Mouse (Mus musculus) midbrain, embryonic 12.5 days (tissue): ENCODE measurements around the gene Ndufaf2. TPM values are rescaled to one million over a fixed set of nuclear protein-coding genes. Genes with fewer than 3 reads are reported as not detected.

ENCODE experiments used
- ATAC-seq: fragments of 200-750 bp; cut with Nextera tagmentation; 2 replicates; pipeline ENCODE4 v1.8.0; 2017; ENCODE audit warnings: low read depth, moderate TSS enrichment, moderate library complexity; ENCODE audit not compliant: low FRiP score
- H3K27ac ChIP-seq: fragments of 300-500 bp; sonication (generic); replicated peaks from 2 replicates; pipeline ENCODE4 v1.5.1; 2016; ENCODE audit warnings: mild to moderate bottlenecking
- H3K27me3 ChIP-seq: fragments of 300-500 bp; sonication (generic); 2 replicates; pipeline ENCODE4 v1.6.1; 2016; ENCODE audit warnings: mild to moderate bottlenecking
- H3K36me3 ChIP-seq: fragments of 300-500 bp; sonication (generic); 2 replicates; pipeline ENCODE4 v1.6.1; 2016
- H3K4me1 ChIP-seq: fragments of 300-500 bp; sonication (generic); 2 replicates; pipeline ENCODE4 v1.6.1; 2016
- H3K4me2 ChIP-seq: fragments of 300-500 bp; sonication (generic); replicated peaks from 2 replicates; pipeline ENCODE4 v1.6.1; 2016; ENCODE audit warnings: mild to moderate bottlenecking, moderate library complexity
- H3K4me3 ChIP-seq: fragments of 300-500 bp; sonication (generic); 2 replicates; pipeline ENCODE4 v1.5.1; 2016; ENCODE audit warnings: mild to moderate bottlenecking
- H3K9ac ChIP-seq: fragments of 300-500 bp; sonication (generic); replicated peaks from 2 replicates; pipeline ENCODE4 v1.6.1; 2016; ENCODE audit warnings: mild to moderate bottlenecking, moderate library complexity
- H3K9me3 ChIP-seq: fragments of 300-500 bp; sonication (generic); 2 replicates; pipeline ENCODE4 v1.6.1; 2016; ENCODE audit warnings: mild to moderate bottlenecking
- WGBS: fragments of 180-500 bp; shearing (Covaris S2); methylation state at CpG from one replicate; pipeline ENCODE4 v1.1.7; 2016; 5-methylcytosine and 5-hydroxymethylcytosine counted together
- polyA plus RNA-seq: library from polyadenylated mRNA; unstranded; fragments of >200 nt; fragmentation: Nextera tagmentation; extraction: Ambion mirVana; gene quantifications from 2 replicates; pipeline ENCODE4 v1.2.1, GENCODE M21; 2016

The Ndufaf2 gene
- polyA plus RNA-seq, 1 experiment from 2014 or later: 72.7 TPM

GRCm38 (mm10) chr13:108045646-108046045 is 112.8 kb downstream of the Ndufaf2 start:
- 88% methylated on average over 3 of the region's 3 CpGs for WGBS
- H3K27ac ChIP-seq: no peak overlapping the region
- no peak overlapping the region for H3K4me3 ChIP-seq
- no peak overlapping the region for H3K9ac ChIP-seq
- peaks cover 6% of the 10 kb centered on the region; the same call in 1 of the 2 replicates for H3K36me3 ChIP-seq
- peaks cover 8% of the 10 kb centered on the region for H3K27me3 ChIP-seq
- H3K9me3 ChIP-seq: no peaks in the 10 kb centered on the region
- no peak for ATAC-seq
- no peak overlapping the region for H3K4me2 ChIP-seq
- H3K4me1 ChIP-seq: peaks cover 33% of the 10 kb centered on the region

- Histone ChIP-seq H3K9me3 (no peaks in the 10 kb centered on the region), H3K4me1 (peaks cover 39% of the 10 kb centered on the region), H3K27me3 (peaks cover 12% of the 10 kb centered on the region), H3K4me2 (peak within 1 kb of the TSS; percentile 63), H3K36me3 (peaks cover 6% of the 10 kb centered on the region; the same call in 1 of the 2 replicates), H3K27ac (peak within 1 kb of the TSS; percentile 75), H3K4me3 (peak within 1 kb of the TSS; percentile 69), H3K9ac (peak within 1 kb of the TSS; percentile 87)
- peak; percentile 97 for ATAC-seq
- under 1% methylated on average over 71 of the region's 71 CpGs for WGBS
Measured at GRCm38 (mm10) chr13:108044222-108044941, 114.0 kb downstream of the Ndufaf2 start, which contains the start of gene Smim15. TSS of gene Smim15 (plus strand) at chr13:108044446.

- Histone ChIP-seq H3K9me3 (no peaks in the 10 kb centered on the region), H3K27me3 (peaks cover 12% of the 10 kb centered on the region), H3K4me1 (peaks cover 40% of the 10 kb centered on the region), H3K4me2 (peak overlapping the region; percentile 63), H3K4me3 (peak overlapping the region; percentile 69), H3K27ac (peak overlapping the region; percentile 75), H3K36me3 (peaks cover 6% of the 10 kb centered on the region; the same call in 1 of the 2 replicates), H3K9ac (peak overlapping the region; percentile 87)
- 5% methylated on average over 23 of the region's 23 CpGs for WGBS
- ATAC-seq: peak; percentile 76
Measured at GRCm38 (mm10) chr13:108043431-108044221, 114.8 kb downstream of the Ndufaf2 start.

DNA sequence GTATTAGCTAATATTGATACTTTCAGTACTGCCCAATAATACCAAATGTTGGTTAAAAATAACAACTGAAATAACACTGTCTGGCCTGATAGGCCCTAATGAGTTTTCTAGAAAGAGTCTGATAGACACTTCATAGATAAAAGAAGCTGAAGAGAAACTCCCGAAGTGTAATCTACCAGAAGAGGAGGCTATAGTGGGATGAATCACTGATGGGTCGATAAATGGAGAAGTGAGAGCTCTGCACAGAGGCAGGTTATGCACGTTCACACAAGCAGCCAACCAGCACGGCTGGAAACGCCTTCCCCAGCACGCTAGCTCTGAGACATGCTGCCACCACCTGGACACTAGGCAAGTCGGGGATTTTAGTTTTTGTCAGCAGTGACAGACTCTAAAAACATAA is 117.1 kb downstream of the Ndufaf2 start:
- no peaks in the 10 kb centered on the region for H3K36me3 ChIP-seq
- no peak overlapping the region for H3K27ac ChIP-seq
- H3K9me3 ChIP-seq: no peaks in the 10 kb centered on the region
- H3K4me3 ChIP-seq: no peak overlapping the region
- peaks cover 12% of the 10 kb centered on the region for H3K27me3 ChIP-seq
- 0 out of 2 replicates have a peak overlapping the region, but pooled peaks have one; percentile 3 for H3K4me2 ChIP-seq
- ATAC-seq: peak; percentile 32
- H3K9ac ChIP-seq: no peak overlapping the region
- 3% methylated on average over 7 of the region's 7 CpGs for WGBS
- peaks cover 40% of the 10 kb centered on the region for H3K4me1 ChIP-seq

DNA sequence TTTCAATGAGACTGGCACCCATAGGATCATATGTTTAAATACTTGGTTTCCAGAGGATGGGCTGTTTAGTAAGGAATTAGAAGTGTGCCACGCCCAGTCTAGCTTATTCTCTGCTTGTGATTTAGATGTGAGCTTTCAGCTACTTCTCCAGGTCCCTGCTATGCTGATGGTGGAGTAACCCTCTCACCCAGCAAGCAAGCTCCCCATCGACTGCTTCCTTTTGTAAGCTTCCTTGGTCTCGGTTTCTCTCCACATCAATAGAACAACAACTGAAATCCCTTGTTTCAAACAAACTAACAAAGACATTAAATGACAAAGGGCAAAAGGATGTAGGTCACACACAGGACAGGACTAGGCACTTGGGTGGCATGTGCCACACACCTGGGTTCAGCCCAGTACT is 118.0 kb downstream of the Ndufaf2 start:
- Histone ChIP-seq H3K27me3 (peaks cover 12% of the 10 kb centered on the region), H3K9me3 (no peaks in the 10 kb centered on the region), H3K9ac (no peak overlapping the region), H3K4me1 (peaks cover 32% of the 10 kb centered on the region), H3K4me2 (no peak overlapping the region), H3K27ac (no peak overlapping the region), H3K36me3 (no peaks in the 10 kb centered on the region), H3K4me3 (no peak overlapping the region)
- 37% methylated on average over 3 of the region's 3 CpGs for WGBS
- no peak for ATAC-seq

- Histone ChIP-seq H3K4me1 (peaks cover 29% of the 10 kb centered on the region), H3K9ac (no peak overlapping the region), H3K4me3 (no peak overlapping the region), H3K4me2 (no peak overlapping the region), H3K9me3 (no peaks in the 10 kb centered on the region), H3K27ac (no peak overlapping the region), H3K27me3 (peaks cover 12% of the 10 kb centered on the region), H3K36me3 (no peaks in the 10 kb centered on the region)
- ATAC-seq: no peak
- WGBS: 73% methylated on average over 9 of the region's 9 CpGs
Measured at GRCm38 (mm10) chr13:108039902-108040301, 118.5 kb downstream of the Ndufaf2 start.

DNA sequence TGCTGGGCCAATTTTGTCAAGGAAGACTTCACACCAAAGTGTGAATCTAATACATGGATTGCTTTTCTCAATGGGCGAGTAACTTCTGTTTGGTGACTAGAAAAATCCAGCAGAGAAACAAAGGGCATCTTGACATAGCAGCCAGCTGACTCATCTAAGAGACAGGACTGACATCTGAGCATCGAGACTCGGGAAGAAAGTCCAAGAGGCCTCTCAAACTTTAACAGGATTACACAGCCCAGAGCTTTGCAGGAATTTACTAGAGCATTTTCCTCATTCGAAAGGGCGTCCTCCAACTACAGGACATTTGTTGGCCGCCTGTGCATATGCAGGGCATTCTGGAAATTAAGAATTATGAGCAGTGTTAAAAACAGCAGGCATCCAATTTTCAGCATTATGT is 119.0 kb downstream of the Ndufaf2 start:
- no peak for ATAC-seq
- no peak overlapping the region for H3K27ac ChIP-seq
- H3K9ac ChIP-seq: no peak overlapping the region
- no peaks in the 10 kb centered on the region for H3K36me3 ChIP-seq
- H3K4me1 ChIP-seq: peaks cover 27% of the 10 kb centered on the region
- H3K4me2 ChIP-seq: no peak overlapping the region
- 22% methylated on average over 6 of the region's 6 CpGs for WGBS
- no peak overlapping the region for H3K4me3 ChIP-seq
- no peaks in the 10 kb centered on the region for H3K9me3 ChIP-seq
- peaks cover 12% of the 10 kb centered on the region for H3K27me3 ChIP-seq

DNA sequence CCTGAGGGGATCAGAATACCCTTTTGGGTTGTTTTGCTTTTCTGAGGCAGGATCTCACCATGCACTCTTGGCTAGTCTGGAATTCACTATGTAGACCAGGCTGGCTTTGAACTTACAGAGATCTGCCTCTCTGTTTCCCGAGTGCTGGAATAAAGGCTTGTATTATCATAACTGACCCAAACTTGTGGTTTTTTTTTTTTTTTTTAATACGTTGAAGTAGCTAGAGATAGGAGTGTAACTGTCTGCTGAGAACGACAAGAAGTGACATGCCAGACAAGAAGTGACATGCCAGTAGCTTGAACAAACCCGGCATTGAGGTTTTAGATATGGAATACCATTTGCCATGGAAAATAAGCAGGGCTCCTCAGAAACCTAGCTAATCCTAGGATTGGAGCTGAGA is 125.6 kb downstream of the Ndufaf2 start:
- no peak overlapping the region for H3K9ac ChIP-seq
- H3K36me3 ChIP-seq: no peaks in the 10 kb centered on the region
- no peak overlapping the region for H3K4me2 ChIP-seq
- no peak overlapping the region for H3K4me3 ChIP-seq
- no peak for ATAC-seq
- no peaks in the 10 kb centered on the region for H3K4me1 ChIP-seq
- H3K27ac ChIP-seq: no peak overlapping the region
- WGBS: 94% methylated on average over 4 of the region's 4 CpGs
- no peaks in the 10 kb centered on the region; the same call in 1 of the 2 replicates for H3K27me3 ChIP-seq
- no peaks in the 10 kb centered on the region for H3K9me3 ChIP-seq

DNA sequence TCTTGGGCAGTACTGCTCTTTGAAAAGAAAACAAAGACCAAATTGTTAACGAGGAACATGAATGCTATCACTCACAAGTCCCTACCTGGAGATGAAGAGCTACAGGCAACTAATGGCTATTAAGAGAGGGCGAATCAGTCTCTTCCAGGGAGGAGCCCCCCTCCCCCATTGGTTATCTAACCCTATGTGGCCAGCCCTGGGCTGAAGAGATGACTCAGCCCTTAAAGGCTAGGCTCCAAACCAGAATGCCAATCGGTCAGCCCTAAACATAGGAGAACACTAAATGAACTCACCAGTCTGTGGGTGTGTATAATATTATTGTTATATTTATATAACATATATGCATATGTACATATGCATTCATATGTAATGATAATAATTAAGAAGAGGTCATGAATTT is 132.6 kb downstream of the Ndufaf2 start:
- ATAC-seq: no peak
- H3K4me2 ChIP-seq: no peak overlapping the region
- H3K36me3 ChIP-seq: no peaks in the 10 kb centered on the region
- H3K4me1 ChIP-seq: no peaks in the 10 kb centered on the region
- H3K4me3 ChIP-seq: no peak overlapping the region
- H3K9ac ChIP-seq: no peak overlapping the region
- H3K27ac ChIP-seq: no peak overlapping the region
- 82% methylated on average over 3 of the region's 3 CpGs for WGBS
- H3K27me3 ChIP-seq: no peaks in the 10 kb centered on the region
- H3K9me3 ChIP-seq: no peaks in the 10 kb centered on the region

DNA sequence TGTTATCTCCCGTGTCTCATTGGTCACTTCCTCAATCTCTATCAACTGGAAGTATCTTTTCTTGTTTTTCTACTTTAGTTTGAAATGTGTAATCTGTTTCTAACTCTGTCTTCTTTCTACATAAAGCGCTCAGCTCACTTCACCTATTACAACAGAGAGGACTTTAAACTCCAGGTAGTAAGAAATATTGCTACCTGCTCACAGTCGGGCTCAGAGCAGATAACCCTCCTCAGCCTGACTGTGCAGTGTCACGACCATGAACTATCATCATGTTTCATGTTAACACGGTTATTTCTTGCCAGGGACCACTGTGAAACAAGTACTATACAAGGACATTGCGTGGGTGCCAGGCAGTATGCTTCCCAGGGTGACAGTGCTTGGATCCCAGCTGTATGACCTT is 141.1 kb downstream of the Ndufaf2 start:
- H3K4me3 ChIP-seq: no peak overlapping the region
- no peaks in the 10 kb centered on the region for H3K27me3 ChIP-seq
- no peak overlapping the region for H3K9ac ChIP-seq
- ATAC-seq: no peak
- H3K9me3 ChIP-seq: no peaks in the 10 kb centered on the region
- WGBS: 87% methylated on average over 6 of the region's 6 CpGs
- no peak overlapping the region for H3K4me2 ChIP-seq
- H3K27ac ChIP-seq: no peak overlapping the region
- no peaks in the 10 kb centered on the region for H3K36me3 ChIP-seq
- H3K4me1 ChIP-seq: no peaks in the 10 kb centered on the region

DNA sequence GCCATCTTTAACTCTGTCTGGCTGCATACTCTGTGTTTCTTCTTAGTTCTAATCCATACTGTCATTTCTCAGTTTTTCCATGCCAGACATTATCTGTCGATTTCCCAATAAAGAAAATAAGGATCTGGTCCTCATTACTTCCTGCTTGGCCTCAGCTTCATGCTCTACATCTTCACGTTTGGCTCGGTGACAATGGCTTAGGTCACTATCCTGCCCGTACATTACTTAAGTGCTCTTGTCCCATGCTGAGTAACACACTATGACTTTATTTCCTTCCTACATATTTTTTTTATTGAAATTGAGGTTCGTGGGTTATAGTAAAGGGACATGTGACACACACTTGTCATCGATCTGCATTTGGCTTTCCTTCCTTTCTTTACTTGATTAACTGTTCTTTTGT is 143.3 kb downstream of the Ndufaf2 start:
- no peaks in the 10 kb centered on the region for H3K4me1 ChIP-seq
- H3K9ac ChIP-seq: no peak overlapping the region
- H3K4me3 ChIP-seq: no peak overlapping the region
- no peak overlapping the region for H3K4me2 ChIP-seq
- H3K9me3 ChIP-seq: no peaks in the 10 kb centered on the region
- no peak overlapping the region for H3K27ac ChIP-seq
- H3K36me3 ChIP-seq: no peaks in the 10 kb centered on the region
- ATAC-seq: no peak
- H3K27me3 ChIP-seq: no peaks in the 10 kb centered on the region
- 84% methylated on average over 6 of the region's 6 CpGs for WGBS

GRCm38 (mm10) chr13:108013839-108014238 is 144.6 kb downstream of the Ndufaf2 start:
- Histone ChIP-seq H3K9me3 (no peaks in the 10 kb centered on the region), H3K4me3 (no peak overlapping the region), H3K4me2 (no peak overlapping the region), H3K4me1 (no peaks in the 10 kb centered on the region), H3K27me3 (no peaks in the 10 kb centered on the region), H3K36me3 (no peaks in the 10 kb centered on the region), H3K9ac (no peak overlapping the region), H3K27ac (no peak overlapping the region)
- ATAC-seq: no peak
- WGBS: 91% methylated on average over 6 of the region's 6 CpGs
